Mouse (Mus musculus) ES-E14 (cell line): ENCODE measurements around the gene Shisa8. TPM values are rescaled to one million over a fixed set of nuclear protein-coding genes. Genes with fewer than 3 reads are reported as not detected.

ENCODE experiments used
- DNase-seq: peaks from one replicate; pipeline ENCODE4 v3.0.0-alpha.2; 2013; ENCODE audit warnings: low read depth, low spot score
- H3K27ac ChIP-seq: 2 replicates; pipeline ENCODE4 v1.5.1; 2012; ENCODE audit warnings: low read depth, mild to moderate bottlenecking, low read length, moderate library complexity, mixed read lengths; ENCODE audit not compliant: poor library complexity, insufficient read depth, severe bottlenecking
- H3K36me3 ChIP-seq: 2 replicates; pipeline ENCODE4 v1.6.1; 2012; ENCODE audit warnings: mild to moderate bottlenecking, low read length, moderate library complexity, mixed read lengths; ENCODE audit not compliant: control insufficient read depth, poor library complexity, insufficient read depth, severe bottlenecking
- H3K4me1 ChIP-seq, 2 experiments: fragments of 150-350 bp in 1 of 2; sonication (generic) in 1 of 2; 2 replicates each; pipeline ENCODE4 v1.6.1; 2012; ENCODE audit warnings: low read length in 2 of 2, mild to moderate bottlenecking in 1 of 2, mixed read lengths in 1 of 2; ENCODE audit not compliant: control insufficient read depth in 2 of 2, insufficient read depth in 2 of 2, poor library complexity in 1 of 2
- H3K4me3 ChIP-seq, 2 experiments: fragments of 150-350 bp in 1 of 2; sonication (generic) in 1 of 2; 2 replicates each; pipeline ENCODE4 v1.5.1; 2012; ENCODE audit warnings: low read length in 2 of 2, low read depth in 1 of 2, mild to moderate bottlenecking in 1 of 2, mixed read lengths in 1 of 2; ENCODE audit not compliant: insufficient read depth in 1 of 2, poor library complexity in 1 of 2, severe bottlenecking in 1 of 2
- H3K9ac ChIP-seq: 2 replicates; pipeline ENCODE4 v1.6.1; 2012; ENCODE audit warnings: low read depth, mild to moderate bottlenecking, low read length, mixed read lengths; ENCODE audit not compliant: poor library complexity, insufficient read depth, severe bottlenecking
- H3K9me3 ChIP-seq: fragments of 150-350 bp; sonication (generic); 2 replicates; pipeline ENCODE4 v1.6.1; 2012; ENCODE audit warnings: low read depth, mild to moderate bottlenecking, low read length; ENCODE audit not compliant: control insufficient read depth, insufficient read depth
- CHD2 ChIP-seq: IDR thresholded peaks from 2 replicates; pipeline ENCODE4 v1.6.1; 2014; ENCODE audit warnings: mild to moderate bottlenecking, low read depth, low read length, inconsistent platforms
- HCFC1 ChIP-seq: IDR thresholded peaks from 2 replicates; pipeline ENCODE4 v1.6.1; 2012; ENCODE audit warnings: low read length, inconsistent platforms, borderline replicate concordance; ENCODE audit not compliant: insufficient read depth
- MAFK ChIP-seq: IDR thresholded peaks from 2 replicates; pipeline ENCODE4 v1.6.1; 2014; ENCODE audit warnings: mild to moderate bottlenecking, low read depth, low read length, inconsistent platforms; ENCODE audit not compliant: insufficient read depth
- ZC3H11A ChIP-seq: IDR thresholded peaks from 2 replicates; pipeline ENCODE4 v1.6.1; 2012; ENCODE audit warnings: low read depth, mild to moderate bottlenecking, inconsistent platforms, low read length, borderline replicate concordance
- ZNF384 ChIP-seq: IDR thresholded peaks from 2 replicates; pipeline ENCODE4 v1.6.1; 2012; ENCODE audit warnings: low read depth, low read length, inconsistent platforms
- in situ Hi-C, 2 experiments: fragments of 600-800 bp; cut with MboI; formaldehyde crosslinking; loops; one replicate each; pipeline ENCODE4 v1.15.1; 2025; ENCODE audit warnings: low sequenced_read_pairs in 2 of 2, inconsistent platforms in 1 of 2; ENCODE audit not compliant: unreplicated experiment in 2 of 2
- total RNA-seq: library from RNA; depleted of rRNA; stranded (reverse); fragments of 300-350 nt; gene quantifications from 2 replicates; pipeline ENCODE4 v1.2.3, GENCODE M21; 2012

The Shisa8 gene
- total RNA-seq, 1 experiment, result 4.1 TPM

GRCm38 (mm10) chr15:82186931-82187330 lies 25.7 kb downstream of the Shisa8 start:
- Histone ChIP-seq H3K4me1 (peaks cover 2 to 19% of the 10 kb centered on the region in 2 experiments), H3K9ac (no peak overlapping the region), H3K9me3 (no peaks in the 10 kb centered on the region), H3K27ac (peak overlapping the region; percentile 53), H3K4me3 (no peak overlapping the region), H3K36me3 (peaks cover 61% of the 10 kb centered on the region)
- no peak for DNase-seq
- in situ Hi-C loops, result no loop called here
- TF ChIP-seq CHD2 (no peak), MAFK (no peak), ZNF384 (no peak), HCFC1 (no peak)

GRCm38 (mm10) chr15:82186131-82186530 lies 26.5 kb downstream of the Shisa8 start:
- in situ Hi-C loops, result no loop called here
- peaks cover 64% of the 10 kb centered on the region for H3K36me3 ChIP-seq
- H3K4me3 ChIP-seq, result no peak overlapping the region
- peaks cover 2 to 17% of the 10 kb centered on the region in 2 experiments for H3K4me1 ChIP-seq
- DNase-seq, result no peak
- H3K27ac ChIP-seq, result 0 out of 2 replicates have a peak overlapping the region, but pooled peaks have one; percentile 28
- TF ChIP-seq CHD2 (no peak), MAFK (no peak), ZNF384 (no peak), ZC3H11A (no peak), HCFC1 (no peak)
- H3K9me3 ChIP-seq, result no peaks in the 10 kb centered on the region
- H3K9ac ChIP-seq, result no peak overlapping the region

- no peaks in the 10 kb centered on the region for H3K9me3 ChIP-seq
- DNase-seq, result no peak
- in situ Hi-C loops, result no loop called here
- no peak overlapping the region for H3K4me3 ChIP-seq
- peaks cover 69% of the 10 kb centered on the region for H3K36me3 ChIP-seq
- no peak for TF ChIP-seq ZC3H11A
- no peak for TF ChIP-seq HCFC1
- no peak for TF ChIP-seq CHD2
- no peak overlapping the region for H3K27ac ChIP-seq
- H3K9ac ChIP-seq, result no peak overlapping the region
- H3K4me1 ChIP-seq, result peaks cover 2 to 15% of the 10 kb centered on the region in 2 experiments
Measured at GRCm38 (mm10) chr15:82185062-82185783, 27.4 kb downstream of the Shisa8 start.

- Histone ChIP-seq H3K4me3 (no peak overlapping the region), H3K9ac (no peak overlapping the region), H3K36me3 (peaks cover 73% of the 10 kb centered on the region), H3K9me3 (no peaks in the 10 kb centered on the region), H3K4me1 (peaks cover 2 to 15% of the 10 kb centered on the region in 2 experiments), H3K27ac (no peak overlapping the region)
- no peak for DNase-seq
- in situ Hi-C loops, result no loop called here
- TF ChIP-seq CHD2 (no peak), ZNF384 (no peak), HCFC1 (no peak), ZC3H11A (no peak), MAFK (no peak)
Measured at GRCm38 (mm10) chr15:82184656-82185055, 28.0 kb downstream of the Shisa8 start.

GRCm38 (mm10) chr15:82184183-82184582 lies 28.4 kb downstream of the Shisa8 start:
- no peaks in the 10 kb centered on the region for H3K9me3 ChIP-seq
- in situ Hi-C loops, result no loop called here
- peaks cover 2 to 15% of the 10 kb centered on the region in 2 experiments for H3K4me1 ChIP-seq
- peaks cover 74% of the 10 kb centered on the region for H3K36me3 ChIP-seq
- H3K27ac ChIP-seq, result no peak overlapping the region
- H3K9ac ChIP-seq, result no peak overlapping the region
- no peak overlapping the region for H3K4me3 ChIP-seq
- no peak for DNase-seq
- TF ChIP-seq CHD2 (no peak), ZNF384 (no peak), HCFC1 (no peak), MAFK (no peak), ZC3H11A (no peak)
